Mouse (Mus musculus) monocyte, adult 5-6 weeks (primary cell): ENCODE results near the gene Hspb6. TPM values are rescaled to one million over a fixed set of nuclear protein-coding genes. Genes with fewer than 3 reads are reported as not detected.

Source experiments
- ATAC-seq: fragments of 153-309, 156-312 bp; replicated peaks from 2 replicates; pipeline ENCODE4 v1.8.0; 2017; ENCODE audit warnings: mild to moderate bottlenecking; ENCODE audit not compliant: low TSS enrichment, insufficient number of reproducible peaks, severe bottlenecking, poor library complexity, low FRiP score
- total RNA-seq: library from RNA; stranded (forward); fragments of 200-1000, 200-491, 200-594 nt; gene quantifications from 3 replicates; pipeline ENCODE4 v1.2.3, GENCODE M21; 2017

The Hspb6 gene
- total RNA-seq, 1 experiment from 2014 or later: 0.19 TPM

- ATAC-seq: peak; percentile 93
Measured at GRCm38 (mm10) chr7:30599933-30600353, 48.0 kb downstream of the Hspb6 start.

DNA sequence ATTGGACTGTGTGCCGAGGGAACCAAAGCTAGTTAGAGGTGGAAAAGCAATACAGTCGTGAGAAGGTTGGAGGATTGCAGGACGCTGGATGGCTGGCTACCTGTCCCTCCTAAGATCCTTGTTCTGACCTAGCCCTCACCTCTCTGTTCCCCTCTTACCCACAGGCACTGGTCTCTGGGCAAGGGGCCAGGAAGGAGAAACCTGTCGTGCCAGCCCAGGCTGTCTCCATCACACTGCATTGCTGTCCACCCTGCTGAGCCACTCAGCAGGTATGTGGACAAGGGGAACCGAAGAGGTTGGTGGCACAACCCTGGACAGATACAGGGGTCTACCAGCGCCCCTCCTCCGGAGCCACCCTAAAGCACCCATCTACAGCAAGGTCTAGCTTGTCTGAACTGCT, 48.7 kb downstream of the Hspb6 start:
- ATAC-seq: no peak

DNA sequence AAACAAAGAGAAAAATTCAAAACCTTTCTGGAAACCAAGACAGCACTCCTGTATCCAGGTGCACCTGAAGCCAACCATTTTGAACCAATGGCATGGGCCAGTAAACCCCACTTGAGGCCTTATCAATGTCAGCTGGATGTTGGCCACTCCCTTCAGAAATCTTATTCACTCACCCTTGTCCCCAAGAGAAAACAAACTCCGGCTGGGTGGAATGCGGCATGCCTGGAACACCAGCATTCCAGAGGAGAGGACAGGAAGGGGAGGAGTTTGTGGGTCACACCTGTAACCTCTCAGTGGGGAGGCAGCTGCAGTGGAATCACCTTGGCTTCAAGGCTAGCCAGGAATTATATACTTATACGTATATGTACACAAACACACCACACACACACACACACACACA, 50.6 kb downstream of the Hspb6 start:
- no peak for ATAC-seq

DNA sequence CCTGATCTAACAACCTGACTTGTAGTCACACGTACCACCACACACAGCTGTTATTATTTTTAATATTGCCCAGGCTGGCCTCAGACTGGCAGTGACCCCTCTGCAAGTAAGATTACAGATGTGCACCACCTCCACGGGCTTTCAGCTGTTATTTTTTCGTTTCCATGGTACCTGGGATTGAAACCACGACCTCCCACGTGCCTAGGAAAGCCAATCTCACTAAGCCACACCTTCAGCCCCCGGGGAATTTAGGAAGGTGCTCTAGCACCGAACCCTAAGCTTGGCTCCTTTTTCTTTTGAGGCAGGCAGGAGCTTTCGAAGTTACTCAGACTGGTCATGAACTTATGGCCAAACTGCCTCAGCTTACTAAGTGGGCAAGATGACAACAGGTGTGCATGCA, 52.4 kb downstream of the Hspb6 start:
- ATAC-seq: no peak

DNA sequence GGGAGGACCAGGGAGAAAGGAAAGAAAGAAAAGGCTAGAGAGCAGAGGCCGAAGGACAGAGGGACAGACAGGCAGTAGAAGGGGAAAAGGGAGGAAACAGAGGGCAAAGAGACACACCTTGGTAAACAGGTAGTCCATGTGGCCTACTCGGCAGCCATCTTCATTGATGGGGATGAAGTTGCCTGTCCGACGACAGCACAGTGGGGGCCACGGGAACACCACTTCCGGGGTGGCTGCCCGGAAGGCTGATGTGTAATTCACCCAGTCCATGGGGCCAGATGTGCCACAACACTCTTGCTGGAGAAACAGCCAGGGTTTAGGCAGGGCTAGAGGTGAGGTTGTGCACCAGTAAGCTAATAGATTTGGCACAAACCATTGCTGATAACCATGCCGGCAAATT, 53.0 kb downstream of the Hspb6 start:
- no peak for ATAC-seq

Other genes with a start within 250 kb of the Hspb6 start
- 27.8 to 47.4 TPM (median 35.8 TPM) in 3 replicates for gene Alkbh6, start 243.5 kb upstream of the Hspb6 start, total RNA-seq
- gene Syne4, start 237.4 kb upstream of the Hspb6 start, total RNA-seq: 3.0 TPM in 1 of 3 replicates, not detected in the others
- gene E130208F15Rik, start 230.4 kb upstream of the Hspb6 start, total RNA-seq: 2.2 to 10.7 TPM (median 8.0 TPM) in 3 replicates
- 11.3 to 13.7 TPM (median 11.5 TPM) in 3 replicates for gene Sdhaf1, start 228.3 kb upstream of the Hspb6 start, total RNA-seq
- not detected in 3 replicates for gene Lrfn3, start 189.4 kb upstream of the Hspb6 start, total RNA-seq
- gene Tyrobp, start 138.4 kb upstream of the Hspb6 start, total RNA-seq: 1,651 to 1,754 TPM (median 1,724 TPM) in 3 replicates
- 44.2 to 97.2 TPM (median 67.5 TPM) in 3 replicates for gene Hcst, start 132.3 kb upstream of the Hspb6 start, total RNA-seq
- 25.9 to 48.3 TPM (median 34.1 TPM) in 3 replicates for gene Nfkbid, start 130.4 kb upstream of the Hspb6 start, total RNA-seq
- 0.68 TPM in 1 of 3 replicates, not detected in the others for gene Aplp1, start 106.6 kb upstream of the Hspb6 start, total RNA-seq
- gene Kirrel2, start 94.5 kb upstream of the Hspb6 start, total RNA-seq: not detected in 3 replicates
- gene Nphs1, start 93.9 kb upstream of the Hspb6 start, total RNA-seq: not detected in 3 replicates
- gene Prodh2, start 58.6 kb upstream of the Hspb6 start, total RNA-seq: not detected in 3 replicates
- gene Arhgap33, start 17.1 kb upstream of the Hspb6 start, total RNA-seq: 0.97 to 1.5 TPM in 2 of 3 replicates, not detected in the other
- gene Proser3, start 121 bp downstream of the Hspb6 start, total RNA-seq: 1.7 to 4.3 TPM (median 3.3 TPM) in 3 replicates
- gene Lin37, start 7.7 kb downstream of the Hspb6 start, total RNA-seq: 8.1 to 26.1 TPM (median 10.0 TPM) in 3 replicates
- 66.7 to 101 TPM (median 99.2 TPM) in 3 replicates for gene U2af1l4, start 11.1 kb downstream of the Hspb6 start, total RNA-seq
- gene Gm49396, start 11.2 kb downstream of the Hspb6 start, total RNA-seq: 3.5 to 14.5 TPM (median 11.1 TPM) in 3 replicates
- 76.7 to 145 TPM (median 135 TPM) in 3 replicates for gene Psenen, start 11.4 kb downstream of the Hspb6 start, total RNA-seq
- 0.43 TPM in 1 of 3 replicates, not detected in the others for gene Igflr1, start 13.2 kb downstream of the Hspb6 start, total RNA-seq
- 15.4 to 44.0 TPM (median 23.8 TPM) in 3 replicates for gene Kmt2b, start 36.5 kb downstream of the Hspb6 start, total RNA-seq
- gene Zbtb32, start 46.7 kb downstream of the Hspb6 start, total RNA-seq: 8.4 to 30.5 TPM (median 20.6 TPM) in 3 replicates
- gene Upk1a, start 60.7 kb downstream of the Hspb6 start, total RNA-seq: 1.1 TPM in 1 of 3 replicates, not detected in the others
- gene Cox6b1, start 74.0 kb downstream of the Hspb6 start, total RNA-seq: 424 to 540 TPM (median 506 TPM) in 3 replicates
- gene Etv2, start 83.7 kb downstream of the Hspb6 start, total RNA-seq: not detected in 3 replicates
- gene Rbm42, start 98.1 kb downstream of the Hspb6 start, total RNA-seq: 63.9 to 74.7 TPM (median 64.6 TPM) in 3 replicates
- gene Haus5, start 112.8 kb downstream of the Hspb6 start, total RNA-seq: 5.6 to 20.3 TPM (median 11.0 TPM) in 3 replicates
- gene Pmis2, start 119.4 kb downstream of the Hspb6 start, total RNA-seq: not detected in 3 replicates
- gene 2200002J24Rik, start 146.7 kb downstream of the Hspb6 start, total RNA-seq: not detected in 3 replicates
- gene Atp4a, start 160.0 kb downstream of the Hspb6 start, total RNA-seq: 0.75 TPM in 1 of 3 replicates, not detected in the others
- 14.0 to 17.1 TPM (median 17.0 TPM) in 3 replicates for gene Tmem147, start 177.4 kb downstream of the Hspb6 start, total RNA-seq
- gene Gapdhs, start 191.5 kb downstream of the Hspb6 start, total RNA-seq: 0.85 to 1.9 TPM in 2 of 3 replicates, not detected in the other
- gene Sbsn, start 199.3 kb downstream of the Hspb6 start, total RNA-seq: 2.3 TPM in 1 of 3 replicates, not detected in the others
- gene Dmkn, start 211.6 kb downstream of the Hspb6 start, total RNA-seq: not detected in 3 replicates
- not detected in 3 replicates for gene Krtdap, start 235.7 kb downstream of the Hspb6 start, total RNA-seq